Mouse (Mus musculus) layer of hippocampus, postnatal 14 days (tissue): ENCODE results near the gene Lamc3. TPM values are rescaled to one million over a fixed set of nuclear protein-coding genes. Genes with fewer than 3 reads are reported as not detected.

ENCODE experiments used
- DNase-seq, 2 experiments: peaks; one replicate each; pipeline ENCODE4 v3.0.0; 2021 to 2022; ENCODE audit warnings: low spot score in 2 of 2, mixed read lengths in 1 of 2
- long read RNA-seq, 2 experiments: library from polyadenylated mRNA; stranded (forward); transcript quantifications; one replicate each; pipeline ENCODE4 v2.0.0; 2021
- total RNA-seq, 2 experiments: library from RNA; stranded (reverse); gene quantifications; 2 replicates each; pipeline ENCODE4 v1.2.3; 2021

Gene Lamc3
- total RNA-seq, result 10 to 100 TPM; 10.9 to 11.9 TPM
- long read RNA-seq, experiment 1, full-length matches to known transcripts, result 3 of 4 reads
- long read RNA-seq, experiment 1, partial matches to known transcripts, result 0 of 4 reads
- long read RNA-seq, experiment 1, other reads (novel, unspliced or antisense), result 1 of 4 reads
- long read RNA-seq, experiment 2, full-length matches to known transcripts, result 1 of 3 reads
- long read RNA-seq, experiment 2, partial matches to known transcripts, result 0 of 3 reads
- long read RNA-seq, experiment 2, other reads (novel, unspliced or antisense), result 2 of 3 reads

DNA sequence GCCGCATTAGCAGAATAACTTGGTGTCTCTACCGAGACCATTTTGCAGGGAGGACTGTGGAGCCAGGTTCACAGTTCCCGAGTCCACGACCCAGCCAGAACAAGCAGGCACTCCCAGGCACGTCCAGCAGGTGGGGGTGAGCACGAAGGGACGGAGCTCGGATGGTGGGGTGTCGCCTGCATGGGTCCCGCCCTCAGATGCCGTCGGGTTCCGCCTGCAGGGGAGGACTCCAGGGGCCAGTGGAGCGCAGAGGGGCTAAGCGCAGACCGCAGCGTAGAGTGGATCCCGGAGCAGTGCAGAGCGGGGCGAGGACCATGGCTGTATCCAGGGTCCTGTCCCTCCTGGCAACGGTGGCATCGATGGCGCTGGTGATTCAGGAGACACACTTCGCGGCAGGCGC, at the start of gene Lamc3:
TSS of gene Lamc3 (plus strand) at position 262 of the 400 bp plus-strand sequence.
- no peak for DNase-seq

DNA sequence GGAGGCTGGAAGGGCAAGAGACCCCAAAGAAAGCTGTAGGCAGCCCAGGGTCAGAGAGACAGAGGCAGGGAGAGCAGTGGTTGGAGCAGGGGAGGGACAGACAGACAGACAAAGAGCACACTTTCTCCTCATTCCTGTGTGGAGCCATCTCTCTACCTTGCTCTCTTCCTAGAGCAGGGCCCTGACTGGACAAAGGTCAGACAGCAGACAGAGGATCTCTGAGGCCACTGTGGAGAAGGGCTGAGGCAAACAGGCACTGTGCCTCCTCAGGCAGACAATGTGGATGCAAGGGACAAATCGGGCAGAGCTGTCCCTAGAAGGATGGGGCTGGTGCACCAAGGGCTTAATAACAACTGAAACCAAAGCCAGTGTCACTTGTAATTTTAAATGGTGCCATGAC, 48.2 kb upstream of the Lamc3 start:
- DNase-seq, result no peak

DNA sequence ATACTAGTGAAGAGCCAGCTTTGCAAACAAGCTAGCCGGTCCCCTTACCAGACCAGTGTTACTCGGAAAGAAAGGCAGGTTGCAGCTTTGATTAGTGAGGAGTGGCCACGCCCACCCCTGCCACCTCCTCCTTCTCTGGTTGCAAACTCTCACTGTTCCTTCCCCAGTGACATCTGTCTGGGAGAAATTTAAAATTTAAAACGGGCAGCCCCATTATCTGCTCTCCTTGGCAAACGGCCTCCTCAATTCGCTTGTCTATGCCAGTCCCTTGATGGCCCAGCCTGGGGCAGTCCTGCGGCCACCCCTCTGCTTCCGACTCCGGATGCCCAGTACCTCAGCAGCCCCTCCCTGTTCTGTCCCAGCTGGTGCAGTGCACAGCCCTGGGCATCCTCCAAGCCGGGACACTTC, 42.4 kb upstream of the Lamc3 start:
- no peak for DNase-seq

DNA sequence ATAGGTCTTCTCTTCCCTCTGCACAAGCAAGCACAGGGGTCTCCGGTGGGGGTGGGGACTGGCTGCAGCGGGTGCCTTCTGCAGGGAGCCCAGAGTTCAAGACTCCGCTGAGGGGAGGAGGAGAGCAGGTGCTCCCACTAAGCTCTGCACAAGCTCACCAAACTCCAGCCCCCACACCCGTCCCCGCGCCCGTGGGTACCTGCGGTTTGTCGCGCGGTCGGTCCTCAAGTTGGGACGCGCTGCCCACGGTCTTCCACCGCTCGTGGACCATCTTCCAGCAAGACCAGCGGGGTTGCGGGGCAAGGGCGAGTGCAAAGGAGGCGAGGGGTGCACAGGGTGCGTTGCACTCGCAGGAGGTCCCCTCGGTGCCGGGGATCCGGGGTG, 41.6 kb upstream of the Lamc3 start:
- DNase-seq, result no peak

DNA sequence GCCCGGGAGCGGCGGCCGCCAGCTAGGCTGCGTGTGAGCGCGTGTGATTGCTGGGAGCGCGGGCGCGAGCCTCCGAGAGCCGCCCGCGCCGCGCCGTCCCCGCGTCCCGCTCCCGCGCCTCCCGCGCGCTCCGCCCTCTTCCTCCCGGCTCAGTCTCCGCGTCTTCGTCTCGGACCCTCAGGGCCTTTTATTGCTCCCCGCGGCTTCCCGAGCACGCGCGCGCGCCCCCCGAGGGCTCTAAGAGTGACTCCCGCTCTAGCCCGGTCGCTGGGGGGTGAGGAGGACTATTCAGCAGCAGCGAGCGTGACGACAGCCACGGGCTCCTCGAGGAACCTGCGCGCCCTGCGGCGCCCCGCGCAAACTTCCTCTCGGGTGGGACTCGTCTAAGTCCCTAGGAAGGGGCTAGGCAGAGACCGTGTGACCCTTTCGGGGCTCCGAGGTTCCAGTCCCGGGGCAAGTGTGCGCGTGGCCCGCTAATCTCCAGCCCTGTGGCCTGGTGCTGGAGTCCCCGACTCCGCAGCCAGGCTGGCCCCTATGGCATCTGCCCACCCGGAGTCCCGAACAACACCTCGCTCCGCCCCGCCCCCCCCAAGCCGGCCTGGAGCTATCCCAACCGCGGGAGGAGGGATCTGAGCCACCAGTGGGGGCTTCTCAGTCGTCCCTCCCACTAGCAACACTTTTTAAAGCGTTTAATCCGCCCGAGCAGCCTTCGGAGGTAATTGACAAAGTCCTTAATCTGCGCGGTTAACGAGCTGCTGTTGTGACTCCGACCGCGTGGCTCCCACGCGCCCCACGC, 41.0 kb upstream of the Lamc3 start, which contains the start of gene Fibcd1:
TSS of gene Fibcd1 (minus strand) at position 110 of the 796 bp plus-strand sequence.
- peak in 1 of 2 experiments; percentile 24 for DNase-seq

DNA sequence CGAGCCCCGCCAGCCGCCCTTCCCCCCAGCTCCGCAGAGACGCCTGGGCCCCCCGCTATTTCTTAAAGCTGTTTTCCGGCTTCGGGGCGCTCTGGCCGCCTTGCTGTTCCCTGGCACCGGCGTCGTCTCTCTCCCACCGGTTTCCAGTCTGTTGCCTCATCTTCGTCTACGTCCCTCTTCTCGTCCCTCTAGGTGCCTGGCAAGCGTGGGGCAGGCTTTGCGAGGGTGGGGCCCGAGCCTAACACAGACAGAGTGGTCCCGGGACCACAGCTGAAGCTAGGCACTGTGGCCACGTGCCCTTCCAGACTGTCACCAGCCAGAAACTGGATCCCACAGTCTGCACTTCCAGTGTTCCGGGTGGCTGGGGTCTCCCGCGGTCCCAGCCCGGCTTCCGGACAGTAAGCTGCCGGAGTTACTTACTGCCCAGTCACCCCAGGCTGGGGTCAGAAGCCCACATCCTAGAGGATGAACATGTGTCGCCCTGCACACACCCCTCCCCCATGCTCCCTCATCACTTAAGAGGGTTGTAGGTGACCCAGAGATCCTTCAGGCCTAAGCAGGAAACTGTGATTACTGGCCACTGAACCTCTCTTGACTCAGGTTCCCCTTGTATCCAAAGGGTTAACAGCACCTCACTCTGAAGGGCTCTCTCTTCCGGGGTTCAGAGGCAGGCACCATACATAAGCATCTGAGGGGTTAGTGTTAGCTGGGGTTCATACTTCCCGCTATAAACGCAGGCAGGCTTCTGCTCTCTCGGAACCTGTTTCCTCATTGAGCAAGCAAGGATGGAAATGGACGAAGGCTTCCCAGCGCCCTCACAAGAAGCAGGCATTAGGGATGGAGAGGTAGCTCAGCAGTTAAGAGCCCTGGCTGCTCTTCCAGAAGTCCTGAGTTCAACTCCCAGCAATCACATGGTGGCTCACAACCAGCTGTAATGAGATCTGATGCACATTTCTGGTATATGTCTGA, 40.1 kb upstream of the Lamc3 start:
- no peak for DNase-seq

DNA sequence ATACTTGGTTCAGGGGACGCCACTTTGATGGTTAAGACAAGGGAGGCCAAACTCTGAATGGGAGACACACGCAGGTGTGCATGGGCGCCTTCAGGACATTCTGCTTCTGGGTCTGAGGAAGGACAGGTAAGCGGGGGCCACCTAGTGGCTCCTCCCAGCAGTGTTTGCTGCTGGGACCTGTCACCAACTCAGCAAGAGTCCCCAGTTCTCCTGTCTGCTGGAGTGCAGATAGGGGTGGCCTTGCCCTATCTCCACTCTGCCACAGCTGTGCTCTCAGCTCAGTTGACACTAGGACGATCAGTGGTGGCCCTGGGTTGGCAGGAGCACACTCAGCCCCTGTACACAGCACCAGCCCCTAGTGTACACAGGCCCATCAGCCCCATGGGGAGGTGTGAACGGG, 39.2 kb upstream of the Lamc3 start:
- no peak for DNase-seq

DNA sequence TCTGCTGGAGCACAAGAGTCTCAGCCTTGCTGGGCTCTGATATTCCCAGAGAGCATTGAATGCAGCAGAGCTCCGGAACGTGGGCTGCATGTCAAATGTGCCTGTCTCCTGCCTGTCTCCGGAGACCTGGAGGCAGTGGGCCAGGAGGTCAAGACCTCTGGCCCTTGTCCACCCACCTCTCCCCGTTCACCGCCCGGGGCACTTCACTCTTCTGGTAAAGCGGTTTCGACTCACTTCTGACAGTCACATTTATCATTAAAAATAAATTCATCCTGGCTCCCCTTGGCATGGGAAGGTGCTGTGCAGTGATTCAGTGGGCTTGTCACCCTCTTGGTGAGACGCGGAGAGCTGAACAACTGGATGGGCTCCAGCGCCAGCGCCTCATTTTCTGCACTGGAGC, 37.0 kb upstream of the Lamc3 start:
- no peak for DNase-seq

DNA sequence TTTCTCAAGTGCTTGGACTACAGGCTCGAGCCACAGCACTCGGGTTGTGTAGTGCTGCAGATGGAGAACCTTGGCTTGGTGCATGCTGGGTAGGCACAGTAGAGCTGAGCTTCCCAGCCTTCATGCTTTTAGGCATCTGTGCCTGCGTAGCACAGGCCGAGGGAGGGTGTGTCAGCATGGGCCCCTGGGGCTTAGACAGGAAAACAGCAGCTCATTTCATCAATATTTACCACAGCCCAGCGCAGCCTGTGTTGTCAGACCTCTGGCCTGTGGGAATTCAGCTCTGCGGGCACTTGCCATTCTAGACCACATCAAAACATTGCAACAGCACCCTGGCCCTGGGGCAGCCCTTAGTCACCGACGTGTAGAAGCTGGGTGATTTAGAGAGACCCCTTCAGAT, 31.1 kb upstream of the Lamc3 start:
- no peak for DNase-seq

DNA sequence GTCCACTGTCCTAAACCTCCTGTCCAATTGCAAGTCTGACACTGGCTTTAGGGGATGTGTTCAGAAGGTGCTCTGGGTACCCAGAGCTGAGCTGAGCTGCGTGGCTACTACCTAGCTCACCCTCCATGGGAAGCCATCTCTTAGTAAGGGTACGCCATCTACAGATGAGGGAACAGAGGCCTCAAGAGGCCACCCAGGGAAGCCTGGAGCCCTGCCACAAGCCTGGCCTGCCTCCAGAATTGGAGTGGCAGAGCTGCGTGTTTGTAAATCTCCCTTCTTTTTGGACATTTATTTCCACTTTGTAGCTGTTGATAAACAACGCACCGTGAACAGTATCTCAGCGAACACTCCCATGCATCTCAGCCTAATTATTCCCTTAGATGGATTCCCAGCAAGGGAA, 29.9 kb upstream of the Lamc3 start:
- no peak for DNase-seq

DNA sequence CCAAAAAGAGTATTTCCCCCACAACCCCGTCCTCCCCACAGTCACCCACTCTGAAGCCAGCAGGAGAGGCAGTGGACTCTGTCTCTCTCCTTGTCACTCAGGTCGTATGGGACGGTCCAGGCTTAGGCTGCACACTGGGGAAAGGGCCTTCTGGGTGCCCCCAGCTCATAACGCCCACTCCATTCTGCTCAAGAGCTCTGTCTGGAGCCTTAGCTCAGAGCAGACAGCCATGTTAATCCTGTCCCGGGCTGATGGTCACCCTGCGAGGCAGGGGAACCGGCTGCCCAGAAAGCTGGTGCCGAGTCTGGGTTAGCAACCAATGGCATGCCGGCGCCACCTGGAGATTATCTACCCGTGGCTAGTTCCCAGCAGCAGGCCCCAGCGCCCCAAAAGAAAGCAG, 28.6 kb upstream of the Lamc3 start:
- DNase-seq, result no peak

DNA sequence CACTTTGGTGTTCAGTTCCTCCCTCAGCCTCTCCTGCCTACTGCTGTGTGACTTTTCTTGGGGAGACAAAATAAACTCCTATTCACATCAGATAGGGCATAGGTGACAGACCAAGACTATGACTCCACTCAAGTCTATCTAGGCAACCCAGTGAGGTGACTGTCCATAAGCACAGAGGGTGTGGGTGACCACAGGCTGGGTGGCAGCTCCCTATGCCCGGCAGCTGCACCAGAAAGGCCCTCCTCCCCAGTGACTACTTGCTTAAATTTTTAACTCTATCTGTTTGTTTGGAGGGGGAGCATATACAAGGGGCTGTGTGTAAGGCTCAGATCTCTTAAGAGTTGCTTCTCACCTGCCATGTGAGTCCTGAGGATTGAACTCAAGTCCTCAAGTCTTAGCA, 24.2 kb upstream of the Lamc3 start:
- no peak for DNase-seq

DNA sequence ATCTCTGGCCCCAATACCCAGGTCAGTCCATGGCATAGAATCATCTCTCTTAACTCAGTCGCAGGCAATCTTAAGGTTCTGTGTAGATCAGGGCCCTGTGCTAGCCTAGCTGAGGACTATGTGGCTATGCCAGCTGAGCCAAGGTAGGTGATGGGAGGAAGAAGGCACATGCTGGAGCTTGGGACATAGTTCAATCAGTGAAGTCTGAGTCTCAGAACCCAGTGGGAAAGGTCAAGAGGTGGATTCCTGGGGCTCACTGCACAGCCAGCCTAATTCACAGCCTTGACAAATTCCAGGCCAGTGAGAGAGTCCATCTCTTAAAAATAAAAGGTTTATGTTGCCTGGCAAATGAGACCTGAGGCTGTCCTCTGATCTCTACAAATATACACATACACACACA, 23.3 kb upstream of the Lamc3 start:
- DNase-seq, result no peak

DNA sequence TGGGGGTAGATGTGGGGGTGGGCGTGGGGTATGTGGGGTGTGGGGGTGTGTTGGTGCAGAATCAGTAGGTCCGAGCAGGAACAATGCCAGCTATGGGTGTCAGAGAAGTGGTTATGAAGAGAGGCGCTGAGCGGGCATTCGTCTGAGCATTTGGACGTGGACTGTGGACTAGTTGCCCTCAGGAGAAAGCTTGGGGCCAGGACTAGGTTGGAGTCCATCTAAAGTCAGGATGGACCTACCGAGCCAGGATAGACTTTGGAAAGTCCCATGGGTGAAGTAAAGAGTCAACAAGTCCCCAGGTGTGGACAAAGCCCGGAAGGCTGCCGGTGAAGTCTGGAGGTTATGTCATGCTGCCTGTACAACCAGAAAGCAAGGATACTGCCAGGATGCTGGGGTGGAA, 22.2 kb upstream of the Lamc3 start:
- no peak for DNase-seq

DNA sequence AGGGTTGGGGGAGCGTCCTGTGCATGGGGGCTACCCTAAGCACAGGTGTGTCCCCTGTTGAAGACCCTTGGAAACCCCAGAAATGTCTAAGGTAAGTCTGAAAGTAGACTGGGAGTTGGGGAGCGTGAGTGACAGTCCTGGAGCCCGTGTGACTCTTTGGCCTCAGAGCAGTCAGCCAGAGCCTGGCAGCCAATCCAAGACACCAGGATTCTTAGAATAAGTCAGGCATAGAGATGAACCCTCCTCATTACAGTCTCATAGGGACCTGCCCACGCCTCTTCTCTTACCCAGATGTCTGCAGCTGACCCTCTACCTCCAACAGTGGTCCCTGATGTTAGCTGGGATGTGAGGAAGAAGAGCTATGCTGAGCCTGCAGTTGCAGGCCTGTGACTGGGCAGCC, 21.8 kb upstream of the Lamc3 start:
- DNase-seq, result no peak

DNA sequence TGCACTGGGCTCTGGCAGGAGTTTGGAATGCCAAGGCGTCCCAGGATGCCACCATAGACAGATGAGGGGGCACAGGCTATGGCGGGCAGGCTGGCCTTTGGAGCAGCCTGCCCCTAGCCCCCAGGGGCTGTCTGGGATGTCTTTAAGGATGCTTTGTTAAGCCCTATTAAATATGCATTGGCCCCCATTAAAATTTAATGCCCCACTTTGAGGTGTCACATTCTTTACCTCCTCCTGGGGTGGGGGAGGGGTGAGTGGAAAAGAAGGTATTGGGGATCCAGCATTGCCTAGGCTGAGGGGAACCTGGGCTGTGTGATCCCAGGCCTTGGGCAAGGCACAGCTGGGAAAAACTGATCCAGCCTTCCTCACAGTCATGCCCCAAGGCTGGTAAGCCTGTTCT, 21.3 kb upstream of the Lamc3 start:
- DNase-seq, result no peak

DNA sequence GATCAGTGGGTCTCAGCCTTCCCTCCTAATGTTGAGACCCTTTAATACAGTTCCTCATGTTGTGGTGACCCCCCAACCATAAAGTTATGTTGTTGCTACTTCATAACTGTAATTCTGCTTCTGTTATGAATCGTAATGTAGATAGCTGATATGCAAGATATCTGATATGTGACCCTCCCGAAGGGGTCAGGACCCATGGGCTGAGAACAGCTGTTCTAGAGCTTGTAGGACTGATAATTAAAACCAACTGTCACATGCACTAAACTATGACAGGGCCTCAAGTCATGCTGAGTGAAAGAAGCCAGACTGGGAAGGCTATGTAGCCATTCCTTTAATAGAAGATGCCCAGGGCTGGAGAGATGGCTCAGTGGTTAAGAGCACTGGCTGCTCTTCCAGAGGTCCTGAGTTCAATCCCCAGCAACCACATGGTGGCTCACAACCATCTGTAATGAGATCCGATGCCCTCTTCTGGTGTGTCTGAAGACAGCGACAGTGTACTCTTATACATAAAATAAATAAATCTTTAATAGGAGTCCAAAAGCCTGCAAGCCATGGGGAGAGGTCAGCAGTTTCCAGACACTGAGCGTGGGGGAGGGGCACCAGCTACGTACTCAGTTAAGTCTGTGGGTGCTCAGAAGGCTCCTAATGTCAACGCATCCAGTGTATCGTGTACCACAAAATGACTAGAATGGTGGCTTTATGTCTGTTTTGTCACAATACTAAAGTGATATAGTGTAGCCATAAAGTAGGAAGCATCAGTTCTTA, 19.1 kb upstream of the Lamc3 start:
- DNase-seq, result no peak

DNA sequence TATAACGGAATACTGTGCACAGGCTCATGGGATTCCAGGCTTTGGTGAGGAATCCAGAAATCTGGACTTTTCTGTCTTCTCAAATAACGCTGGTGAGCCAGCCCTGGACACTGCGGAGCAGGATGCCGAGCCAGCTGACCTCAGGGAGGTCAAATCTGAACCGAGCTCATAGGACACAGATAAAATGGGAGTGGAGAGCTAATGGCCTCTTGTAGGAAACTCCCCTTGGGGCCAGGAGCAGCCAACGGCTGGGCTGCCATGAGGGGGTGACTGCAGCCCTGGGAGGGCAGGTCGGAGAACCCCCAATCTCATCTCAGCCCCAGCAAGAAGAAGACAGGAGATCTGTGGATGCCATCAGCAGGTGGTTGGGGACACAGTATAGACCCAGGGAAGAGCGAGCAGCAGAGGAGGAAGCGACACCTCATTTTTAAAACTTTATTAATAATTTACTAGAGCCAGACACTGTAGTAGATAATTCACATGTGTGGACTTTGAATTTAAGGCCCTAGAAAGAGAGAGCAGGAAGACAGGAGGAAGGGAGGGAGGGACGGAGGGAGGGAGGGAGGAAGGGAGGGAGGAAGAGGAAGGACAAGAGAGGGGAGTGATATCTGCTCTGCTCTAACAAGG, 18.4 kb upstream of the Lamc3 start:
- no peak for DNase-seq

DNA sequence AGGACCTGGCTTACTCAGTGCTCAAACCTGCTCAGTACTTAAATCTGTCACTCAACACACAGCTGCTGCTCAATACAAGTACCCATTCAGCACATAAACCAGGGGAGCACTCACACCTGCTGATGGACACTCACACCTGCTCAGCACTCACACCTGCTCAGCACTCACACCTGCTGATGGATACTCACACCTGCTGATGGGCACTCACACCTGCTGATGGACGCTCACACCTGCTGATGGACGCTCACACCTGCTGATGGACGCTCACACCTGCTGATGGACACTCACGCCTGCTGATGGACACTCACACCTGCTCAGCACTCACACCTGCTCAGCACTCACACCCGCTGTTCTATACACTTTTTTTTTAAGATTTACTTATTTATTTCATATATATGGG, 17.4 kb upstream of the Lamc3 start:
- DNase-seq, result no peak

DNA sequence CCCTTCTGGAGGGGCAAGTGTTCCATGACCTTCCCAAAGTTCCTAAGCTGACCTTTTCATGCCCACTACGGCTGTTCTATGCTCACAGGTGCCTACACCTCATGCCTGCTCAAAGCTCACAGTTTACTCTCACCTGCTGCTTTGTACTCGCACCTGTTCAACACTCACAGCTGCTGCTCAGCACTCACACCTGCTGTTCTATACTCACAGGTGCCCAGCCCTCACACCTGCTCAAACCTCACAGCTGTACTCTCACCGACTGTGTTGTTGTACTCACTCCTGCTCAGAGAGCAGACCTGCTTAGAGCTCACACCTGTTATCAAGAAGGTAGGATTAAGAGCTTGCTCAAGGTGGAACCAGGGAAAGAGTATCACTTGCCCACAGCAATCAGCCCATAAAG, 16.4 kb upstream of the Lamc3 start:
- no peak for DNase-seq
